Mouse (Mus musculus) embryonic facial prominence, embryonic 13.5 days (tissue): ENCODE data around the gene Edn1. TPM values are rescaled to one million over a fixed set of nuclear protein-coding genes. Genes with fewer than 3 reads are reported as not detected.
A peak's percentile ranks its signal among the peaks of the same experiment; 100 is the strongest.

Experiments
- ATAC-seq: fragments of 200-750 bp; cut with Nextera tagmentation; 2 replicates; pipeline ENCODE4 v1.8.0; 2017; ENCODE audit warnings: low read depth; ENCODE audit not compliant: insufficient number of reproducible peaks, insufficient read depth, low FRiP score, low TSS enrichment
- H3K27ac ChIP-seq: fragments of 300-500 bp; sonication (generic); 2 replicates; pipeline ENCODE4 v1.5.1; 2015; ENCODE audit warnings: moderate library complexity, mild to moderate bottlenecking, inconsistent platforms
- H3K27me3 ChIP-seq: fragments of 300-500 bp; sonication (generic); 2 replicates; pipeline ENCODE4 v1.6.1; 2015; ENCODE audit warnings: mild to moderate bottlenecking, inconsistent platforms
- H3K36me3 ChIP-seq: fragments of 300-500 bp; sonication (generic); 2 replicates; pipeline ENCODE4 v1.6.1; 2015; ENCODE audit warnings: mild to moderate bottlenecking, inconsistent platforms
- H3K4me1 ChIP-seq: fragments of 300-500 bp; sonication (generic); 2 replicates; pipeline ENCODE4 v1.6.1; 2015; ENCODE audit warnings: inconsistent platforms
- H3K4me2 ChIP-seq: fragments of 300-500 bp; sonication (generic); 2 replicates; pipeline ENCODE4 v1.6.1; 2015; ENCODE audit warnings: moderate library complexity, mild to moderate bottlenecking, inconsistent platforms
- H3K4me3 ChIP-seq: fragments of 300-500 bp; sonication (generic); 2 replicates; pipeline ENCODE4 v1.5.1; 2015; ENCODE audit warnings: mild to moderate bottlenecking, inconsistent platforms
- H3K9ac ChIP-seq: fragments of 300-500 bp; sonication (generic); 2 replicates; pipeline ENCODE4 v1.6.1; 2015; ENCODE audit warnings: mild to moderate bottlenecking, inconsistent platforms
- H3K9me3 ChIP-seq: fragments of 300-500 bp; sonication (generic); 2 replicates; pipeline ENCODE4 v1.6.1; 2016; ENCODE audit warnings: inconsistent platforms
- WGBS: fragments of 180-500 bp; shearing (Covaris S2); methylation state at CpG from one replicate; pipeline ENCODE4 v1.1.7; 2015; ENCODE audit warnings: mixed read lengths; 5-methylcytosine and 5-hydroxymethylcytosine counted together
- polyA plus RNA-seq: library from polyadenylated mRNA; unstranded; fragments of >200 nt; fragmentation: Nextera tagmentation; extraction: Ambion mirVana; gene quantifications from 2 replicates; pipeline ENCODE4 v1.2.1, GENCODE M21; 2015

Edn1 gene
- polyA plus RNA-seq, 1 experiment from 2014 or later, result 3.6 TPM

- H3K9ac ChIP-seq, result peak overlapping the region; percentile 16; the same call in 1 of the 2 replicates
- no peak overlapping the region for H3K4me3 ChIP-seq
- H3K36me3 ChIP-seq, result no peaks in the 10 kb centered on the region
- no peak for ATAC-seq
- H3K4me2 ChIP-seq, result no peak overlapping the region
- peaks cover 41% of the 10 kb centered on the region for H3K27me3 ChIP-seq
- H3K4me1 ChIP-seq, result peaks cover 38% of the 10 kb centered on the region
- no peak overlapping the region; the same call in 1 of the 2 replicates for H3K27ac ChIP-seq
- no peaks in the 10 kb centered on the region for H3K9me3 ChIP-seq
These were observed 2.5 kb upstream of the Edn1 start for GRCm38 (mm10) chr13:42298766-42299165.

GRCm38 (mm10) chr13:42300567-42300966 lies 709 bp upstream of the Edn1 start:
- Histone ChIP-seq H3K4me3 (peak overlapping the region; percentile 48), H3K9ac (no peak overlapping the region), H3K4me1 (peaks cover 38% of the 10 kb centered on the region), H3K27me3 (peaks cover 57% of the 10 kb centered on the region), H3K27ac (no peak overlapping the region), H3K36me3 (no peaks in the 10 kb centered on the region), H3K9me3 (no peaks in the 10 kb centered on the region), H3K4me2 (peak overlapping the region; percentile 82)
- ATAC-seq, result no peak
- 2% methylated on average over 11 of the region's 11 CpGs for WGBS

DNA sequence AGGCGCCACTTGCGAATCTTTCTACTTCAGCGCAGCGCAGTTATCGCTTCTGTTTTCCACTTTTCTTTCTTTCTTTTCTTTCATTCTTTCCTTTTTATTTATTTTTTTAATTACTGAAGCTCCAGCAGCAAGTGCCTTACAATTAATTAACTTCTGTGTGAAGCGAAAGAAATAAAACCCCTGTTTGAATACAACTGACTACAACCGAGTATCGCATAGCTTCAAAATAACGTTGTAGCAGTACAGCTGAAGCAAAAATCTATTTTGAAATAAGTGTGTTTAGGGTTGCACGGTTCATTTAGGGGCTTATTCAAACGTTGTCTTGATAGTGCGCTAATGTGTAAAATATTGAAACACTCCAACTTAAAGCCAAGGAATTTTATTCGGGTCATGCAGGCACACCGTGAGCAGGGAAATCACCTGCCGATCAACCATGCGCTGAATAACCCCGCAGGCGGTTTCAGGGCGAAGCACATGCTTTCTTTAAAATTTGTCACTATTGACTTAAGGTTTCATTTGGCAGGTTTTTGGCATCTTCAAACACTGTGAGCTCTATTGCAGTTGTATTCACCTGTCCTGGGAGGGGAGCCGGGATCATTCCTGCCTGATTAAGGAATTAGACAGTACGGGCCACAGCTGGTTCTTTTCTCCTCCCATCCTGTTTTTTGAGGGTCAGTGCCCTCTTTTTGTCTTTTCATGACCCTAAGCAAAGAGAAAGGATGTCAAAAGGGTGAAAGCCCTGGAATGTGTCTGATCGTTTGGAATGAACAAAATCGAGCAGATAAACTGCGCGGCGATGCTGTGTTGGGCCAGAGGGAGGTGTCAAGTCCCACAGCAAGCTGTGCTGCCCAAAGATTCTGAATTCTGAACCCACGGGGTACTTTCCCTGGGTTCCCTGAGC lies 935 bp downstream of the Edn1 start:
- H3K9ac ChIP-seq, result peak overlapping the region; percentile 61
- 17% methylated on average over 27 of the region's 27 CpGs for WGBS
- H3K27me3 ChIP-seq, result peaks cover 57% of the 10 kb centered on the region

DNA sequence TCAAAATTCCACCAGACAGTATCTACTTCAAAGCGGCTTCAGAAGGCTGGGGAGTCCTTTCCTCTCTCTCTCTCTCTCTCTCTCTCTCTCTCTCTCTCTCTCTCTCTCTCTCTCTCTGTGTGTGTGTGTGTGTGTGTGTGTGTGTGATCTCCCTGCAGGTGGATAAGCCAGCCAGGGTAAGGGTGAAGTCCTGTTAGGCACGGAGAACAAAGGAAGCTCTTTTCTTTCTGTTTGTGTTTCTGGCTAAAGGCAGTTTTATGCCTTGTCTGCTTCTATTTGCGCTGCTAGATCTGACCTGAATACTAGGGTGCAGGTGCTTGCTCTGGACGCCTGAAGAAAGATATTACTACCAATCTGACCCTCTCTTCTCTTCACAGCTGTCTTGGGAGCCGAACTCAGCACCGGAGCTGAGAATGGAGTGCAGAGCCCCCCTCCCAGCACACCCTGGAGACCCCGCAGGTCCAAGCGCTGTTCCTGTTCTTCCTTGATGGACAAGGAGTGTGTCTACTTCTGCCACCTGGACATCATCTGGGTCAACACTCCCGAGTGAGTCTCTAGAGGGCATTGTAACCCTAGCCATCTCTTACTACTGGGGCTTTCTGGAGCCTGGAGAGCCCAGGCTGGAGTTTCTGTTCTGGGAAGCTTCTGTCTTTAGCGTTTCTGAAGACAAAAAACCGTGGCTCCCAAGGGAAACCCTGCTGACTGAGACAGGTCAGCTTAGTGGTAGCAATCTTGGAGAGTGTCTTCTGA lies 2.1 kb downstream of the Edn1 start:
- no peak overlapping the region for H3K9ac ChIP-seq

More for the DNA sequence above, 935 bp downstream of the Edn1 start:
- peak overlapping the region; percentile 48 for H3K4me3 ChIP-seq
- H3K27ac ChIP-seq, result no peak overlapping the region
- no peak for ATAC-seq
- H3K4me1 ChIP-seq, result peaks cover 48% of the 10 kb centered on the region
- no peaks in the 10 kb centered on the region for H3K9me3 ChIP-seq
- no peaks in the 10 kb centered on the region for H3K36me3 ChIP-seq
- H3K4me2 ChIP-seq, result peak overlapping the region; percentile 82

DNA sequence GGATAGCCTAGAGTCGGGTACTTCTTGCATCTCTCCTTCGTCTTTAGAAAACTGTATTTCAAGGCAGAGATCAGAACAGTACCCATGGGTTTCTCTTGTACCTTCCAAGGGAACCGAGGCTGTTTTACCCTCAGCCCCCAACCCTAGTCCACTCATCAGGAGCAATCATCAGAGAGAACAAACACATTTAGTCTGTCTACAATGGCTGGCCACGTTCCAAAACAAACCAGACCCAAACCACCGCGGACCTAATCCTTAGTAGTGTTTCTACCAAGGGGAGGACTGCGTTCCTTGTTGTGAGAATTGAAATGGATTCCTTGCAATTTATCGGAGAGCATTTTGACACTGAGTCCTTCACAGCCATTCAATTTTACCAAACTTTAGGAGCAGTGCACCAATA lies 2.9 kb downstream of the Edn1 start:
- peaks cover 57% of the 10 kb centered on the region for H3K27me3 ChIP-seq
- no peak overlapping the region for H3K9ac ChIP-seq
- no peak for ATAC-seq
- no peaks in the 10 kb centered on the region for H3K36me3 ChIP-seq
- peaks cover 54% of the 10 kb centered on the region for H3K4me1 ChIP-seq
- no peak overlapping the region for H3K27ac ChIP-seq
- WGBS, result 66% methylated on average over 8 of the region's 8 CpGs
- H3K4me2 ChIP-seq, result no peak overlapping the region
- no peaks in the 10 kb centered on the region for H3K9me3 ChIP-seq
- H3K4me3 ChIP-seq, result no peak overlapping the region

More for the DNA sequence above, 2.1 kb downstream of the Edn1 start:
- Histone ChIP-seq H3K27me3 (peaks cover 57% of the 10 kb centered on the region), H3K36me3 (no peaks in the 10 kb centered on the region), H3K4me1 (peaks cover 53% of the 10 kb centered on the region), H3K4me2 (peak overlapping the region; percentile 82), H3K4me3 (0 out of 2 replicates have a peak overlapping the region, but pooled peaks have one; percentile 6), H3K9me3 (no peaks in the 10 kb centered on the region), H3K27ac (no peak overlapping the region)
- 31% methylated on average over 11 of the region's 11 CpGs for WGBS
- ATAC-seq, result no peak

- Histone ChIP-seq H3K27ac (peak overlapping the region; percentile 45; the same call in 1 of the 2 replicates), H3K27me3 (peaks cover 33% of the 10 kb centered on the region), H3K36me3 (no peaks in the 10 kb centered on the region), H3K4me3 (no peak overlapping the region), H3K4me2 (no peak overlapping the region), H3K9me3 (no peaks in the 10 kb centered on the region), H3K9ac (no peak overlapping the region), H3K4me1 (peaks cover 34% of the 10 kb centered on the region)
- WGBS, result 51% methylated on average over 14 of the region's 14 CpGs
- ATAC-seq, result no peak
These were observed 5.9 kb downstream of the Edn1 start for GRCm38 (mm10) chr13:42306870-42307800.

GRCm38 (mm10) chr13:42308368-42309103 lies 7.3 kb downstream of the Edn1 start:
- H3K4me1 ChIP-seq, result peaks cover 21% of the 10 kb centered on the region
- no peaks in the 10 kb centered on the region for H3K9me3 ChIP-seq
- no peak overlapping the region for H3K9ac ChIP-seq
- no peak overlapping the region for H3K4me3 ChIP-seq
- H3K27me3 ChIP-seq, result peaks cover 18% of the 10 kb centered on the region
- ATAC-seq, result no peak
- H3K27ac ChIP-seq, result no peak overlapping the region
- no peaks in the 10 kb centered on the region for H3K36me3 ChIP-seq
- H3K4me2 ChIP-seq, result no peak overlapping the region
- WGBS, result 63% methylated on average over 16 of the region's 16 CpGs

GRCm38 (mm10) chr13:42309804-42310203 lies 8.5 kb downstream of the Edn1 start:
- Histone ChIP-seq H3K9me3 (no peaks in the 10 kb centered on the region), H3K27ac (no peak overlapping the region), H3K4me2 (no peak overlapping the region), H3K27me3 (peaks cover 6% of the 10 kb centered on the region), H3K36me3 (no peaks in the 10 kb centered on the region), H3K4me1 (peaks cover 21% of the 10 kb centered on the region), H3K9ac (no peak overlapping the region), H3K4me3 (no peak overlapping the region)
- WGBS, result 28% methylated on average over 11 of the region's 11 CpGs
- no peak for ATAC-seq

- Histone ChIP-seq H3K27ac (no peak overlapping the region), H3K4me3 (no peak overlapping the region), H3K4me2 (no peak overlapping the region), H3K27me3 (no peaks in the 10 kb centered on the region), H3K9ac (no peak overlapping the region), H3K36me3 (no peaks in the 10 kb centered on the region), H3K9me3 (no peaks in the 10 kb centered on the region), H3K4me1 (no peaks in the 10 kb centered on the region)
- WGBS, result 66% methylated on average over 1 of the region's 1 CpGs
- no peak for ATAC-seq
These were observed 14.4 kb downstream of the Edn1 start for GRCm38 (mm10) chr13:42315628-42316027.

- 88% methylated on average over 4 of the region's 4 CpGs for WGBS
- H3K4me1 ChIP-seq, result no peaks in the 10 kb centered on the region
- no peak overlapping the region for H3K27ac ChIP-seq
- H3K27me3 ChIP-seq, result no peaks in the 10 kb centered on the region
- no peak overlapping the region for H3K4me3 ChIP-seq
- no peak overlapping the region for H3K4me2 ChIP-seq
- no peaks in the 10 kb centered on the region for H3K36me3 ChIP-seq
- H3K9ac ChIP-seq, result no peak overlapping the region
- no peaks in the 10 kb centered on the region for H3K9me3 ChIP-seq
- ATAC-seq, result no peak
These were observed 16.5 kb downstream of the Edn1 start for GRCm38 (mm10) chr13:42317808-42318207.
